Mouse (Mus musculus): ENCODE data around the gene Dlec1. TPM values are rescaled to one million over a fixed set of nuclear protein-coding genes. Genes with fewer than 3 reads are reported as not detected.

Dlec1 gene
- total and polyA plus RNA-seq, 3 experiments: not detected

GRCm38 (mm10) chr9:119092473-119093418 lies 9.5 kb upstream of the Dlec1 start:
- Histone ChIP-seq H3K36me3 (replicated peaks) (no peaks in the 10 kb centered on the region), H3K4me1 (ENCODE audit: insufficient read depth, low read depth, low read length) (no peaks in the 10 kb centered on the region), H3K27me3 (ENCODE audit: insufficient read depth, low read length) (no peaks in the 10 kb centered on the region), H3K4me3 (ENCODE audit: low read depth, low read length) (peak overlapping the region; percentile 9; the same call in 1 of the 2 replicates), H3K9me3 (replicated peaks) (peaks cover 90% of the 10 kb centered on the region)
- no peak for DNase-seq (ENCODE audit: low spot score)
- ATAC-seq (ENCODE audit: extremely low read depth, insufficient number of reproducible peaks, low FRiP score, poor library complexity, severe bottlenecking): no peak
- no peak for TF ChIP-seq POLR2AphosphoS5 (IDR thresholded peaks at IDR 0.05; ENCODE audit: insufficient replicate concordance, low read depth, low read length)
- no peak for TF ChIP-seq GATA2 (IDR thresholded peaks at IDR 0.05; ENCODE audit: borderline replicate concordance, low read depth, low read length)
- no peak for TF ChIP-seq TAL1 (conservative IDR thresholded peaks at IDR 0.05; ENCODE audit: low read depth, low read length)
- TF ChIP-seq CTCF (IDR thresholded peaks at IDR 0.05; ENCODE audit: low read depth, low read length): no peak
- no peak for TF ChIP-seq GATA1 (IDR thresholded peaks at IDR 0.05; ENCODE audit: borderline replicate concordance, low read length)

GRCm38 (mm10) chr9:119093419-119094295 lies 8.6 kb upstream of the Dlec1 start, which contains the start of gene Plcd1:
Gene Plcd1 (minus strand): TSS chr9:119093502.
- peaks cover 86% of the 10 kb centered on the region for H3K9me3 ChIP-seq (replicated peaks)
- peak within 1 kb of the TSS; percentile 9; the same call in 1 of the 2 replicates for H3K4me3 ChIP-seq (ENCODE audit: low read depth, low read length)
- TF ChIP-seq CTCF (IDR thresholded peaks at IDR 0.05; ENCODE audit: low read depth, low read length): no peak
- no peak for TF ChIP-seq POLR2AphosphoS5 (IDR thresholded peaks at IDR 0.05; ENCODE audit: insufficient replicate concordance, low read depth, low read length)
- TF ChIP-seq GATA1 (IDR thresholded peaks at IDR 0.05; ENCODE audit: borderline replicate concordance, low read length): no peak
- TF ChIP-seq GATA2 (IDR thresholded peaks at IDR 0.05; ENCODE audit: borderline replicate concordance, low read depth, low read length): no peak
- no peak for TF ChIP-seq TAL1 (conservative IDR thresholded peaks at IDR 0.05; ENCODE audit: low read depth, low read length)
- DNase-seq (ENCODE audit: low spot score): no peak
- ATAC-seq (ENCODE audit: extremely low read depth, insufficient number of reproducible peaks, low FRiP score, poor library complexity, severe bottlenecking): no peak
- no peaks in the 10 kb centered on the region for H3K27me3 ChIP-seq (ENCODE audit: insufficient read depth, low read length)
- H3K36me3 ChIP-seq (replicated peaks): no peaks in the 10 kb centered on the region
- no peaks in the 10 kb centered on the region for H3K4me1 ChIP-seq (ENCODE audit: insufficient read depth, low read depth, low read length)

GRCm38 (mm10) chr9:119094462-119095109 lies 7.7 kb upstream of the Dlec1 start:
- no peak for ATAC-seq (ENCODE audit: extremely low read depth, insufficient number of reproducible peaks, low FRiP score, poor library complexity, severe bottlenecking)
- no peaks in the 10 kb centered on the region for H3K36me3 ChIP-seq (replicated peaks)
- H3K9me3 ChIP-seq (replicated peaks): peaks cover 81% of the 10 kb centered on the region
- no peaks in the 10 kb centered on the region for H3K4me1 ChIP-seq (ENCODE audit: insufficient read depth, low read depth, low read length)
- no peak overlapping the region for H3K4me3 ChIP-seq (ENCODE audit: low read depth, low read length)
- no peaks in the 10 kb centered on the region for H3K27me3 ChIP-seq (ENCODE audit: insufficient read depth, low read length)
- TF ChIP-seq POLR2AphosphoS5 (IDR thresholded peaks at IDR 0.05; ENCODE audit: insufficient replicate concordance, low read depth, low read length) (no peak), GATA2 (IDR thresholded peaks at IDR 0.05; ENCODE audit: borderline replicate concordance, low read depth, low read length) (no peak), TAL1 (conservative IDR thresholded peaks at IDR 0.05; ENCODE audit: low read depth, low read length) (no peak), GATA1 (IDR thresholded peaks at IDR 0.05; ENCODE audit: borderline replicate concordance, low read length) (no peak), CTCF (IDR thresholded peaks at IDR 0.05; ENCODE audit: low read depth, low read length) (no peak)
- DNase-seq (ENCODE audit: low spot score): no peak

GRCm38 (mm10) chr9:119100177-119100898 lies 1.9 kb upstream of the Dlec1 start:
- Histone ChIP-seq H3K4me3 (ENCODE audit: low read depth, low read length) (no peak overlapping the region), H3K4me1 (ENCODE audit: insufficient read depth, low read depth, low read length) (no peaks in the 10 kb centered on the region), H3K27me3 (ENCODE audit: insufficient read depth, low read length) (no peaks in the 10 kb centered on the region; the same call in 1 of the 2 replicates), H3K9me3 (replicated peaks) (peaks cover 75% of the 10 kb centered on the region), H3K36me3 (replicated peaks) (no peaks in the 10 kb centered on the region)
- TF ChIP-seq GATA1 (IDR thresholded peaks at IDR 0.05; ENCODE audit: borderline replicate concordance, low read length): no peak
- no peak for TF ChIP-seq GATA2 (IDR thresholded peaks at IDR 0.05; ENCODE audit: borderline replicate concordance, low read depth, low read length)
- TF ChIP-seq CTCF (IDR thresholded peaks at IDR 0.05; ENCODE audit: low read depth, low read length): no peak
- no peak for TF ChIP-seq POLR2AphosphoS5 (IDR thresholded peaks at IDR 0.05; ENCODE audit: insufficient replicate concordance, low read depth, low read length)
- no peak for TF ChIP-seq TAL1 (conservative IDR thresholded peaks at IDR 0.05; ENCODE audit: low read depth, low read length)
- ATAC-seq (ENCODE audit: extremely low read depth, insufficient number of reproducible peaks, low FRiP score, poor library complexity, severe bottlenecking): no peak
- DNase-seq (ENCODE audit: low spot score): no peak

GRCm38 (mm10) chr9:119102783-119103113 lies 470 bp downstream of the Dlec1 start:
- H3K9me3 ChIP-seq (replicated peaks): peaks cover 71% of the 10 kb centered on the region
- no peak for DNase-seq (ENCODE audit: low spot score)
- no peaks in the 10 kb centered on the region for H3K36me3 ChIP-seq (replicated peaks)
- ATAC-seq (ENCODE audit: extremely low read depth, insufficient number of reproducible peaks, low FRiP score, poor library complexity, severe bottlenecking): no peak
- no peaks in the 10 kb centered on the region; the same call in 1 of the 2 replicates for H3K27me3 ChIP-seq (ENCODE audit: insufficient read depth, low read length)
- TF ChIP-seq TAL1 (conservative IDR thresholded peaks at IDR 0.05; ENCODE audit: low read depth, low read length) (no peak), GATA2 (IDR thresholded peaks at IDR 0.05; ENCODE audit: borderline replicate concordance, low read depth, low read length) (no peak), CTCF (IDR thresholded peaks at IDR 0.05; ENCODE audit: low read depth, low read length) (no peak), POLR2AphosphoS5 (IDR thresholded peaks at IDR 0.05; ENCODE audit: insufficient replicate concordance, low read depth, low read length) (no peak), GATA1 (IDR thresholded peaks at IDR 0.05; ENCODE audit: borderline replicate concordance, low read length) (no peak)
- H3K4me3 ChIP-seq (ENCODE audit: low read depth, low read length): no peak overlapping the region; the same call in 1 of the 2 replicates
- no peaks in the 10 kb centered on the region for H3K4me1 ChIP-seq (ENCODE audit: insufficient read depth, low read depth, low read length)

All from G1E (cell line).